Mouse (Mus musculus) erythroblast, embryonic 14.5 days (primary cell): Measurements from ENCODE around the gene Morc1. TPM values are rescaled to one million over a fixed set of nuclear protein-coding genes. Genes with fewer than 3 reads are reported as not detected.

ENCODE experiments used
- H3K27me3 ChIP-seq: 2 replicates; pipeline ENCODE4 v1.6.1; 2012; ENCODE audit warnings: inconsistent platforms; ENCODE audit not compliant: control insufficient read depth
- H3K36me3 ChIP-seq: 2 replicates; pipeline ENCODE4 v1.6.1; 2012; ENCODE audit warnings: mild to moderate bottlenecking, inconsistent platforms; ENCODE audit not compliant: control insufficient read depth
- H3K4me1 ChIP-seq: 2 replicates; pipeline ENCODE4 v1.6.1; 2012; ENCODE audit warnings: inconsistent platforms; ENCODE audit not compliant: control insufficient read depth
- H3K4me3 ChIP-seq: replicated peaks from 2 replicates; pipeline ENCODE3; 2012; ENCODE audit warnings: moderate library complexity, mild to moderate bottlenecking, inconsistent platforms
- H3K9me3 ChIP-seq: 2 replicates; pipeline ENCODE4 v1.6.1; 2012; ENCODE audit warnings: low read length, inconsistent platforms, mixed read lengths; ENCODE audit not compliant: control insufficient read depth
- GATA1 ChIP-seq: IDR thresholded peaks from 2 replicates; pipeline ENCODE4 v1.6.1; 2012; ENCODE audit warnings: low read length, inconsistent platforms, mixed read lengths
- TAL1 ChIP-seq: IDR thresholded peaks from 3 replicates; pipeline ENCODE4 v1.6.1; 2012; ENCODE audit warnings: low read length, inconsistent platforms, mixed read lengths
- polyA plus RNA-seq: library from polyadenylated mRNA; stranded (reverse); fragments of >175 nt; gene quantifications from 2 replicates; pipeline ENCODE4 v1.2.3, GENCODE M21; 2012

Gene Morc1
- polyA plus RNA-seq, 1 experiment: not detected

GRCm38 (mm10) chr16:48410125-48410524 lies 20.9 kb upstream of the Morc1 start:
- H3K4me3 ChIP-seq: no peak overlapping the region
- TF ChIP-seq TAL1 (no peak), GATA1 (no peak)
- no peaks in the 10 kb centered on the region for H3K36me3 ChIP-seq
- H3K9me3 ChIP-seq: 0 out of 2 replicates have a peak, but pooled peaks cover 2% of the 10 kb centered on the region
- H3K27me3 ChIP-seq: no peaks in the 10 kb centered on the region
- no peaks in the 10 kb centered on the region for H3K4me1 ChIP-seq

DNA sequence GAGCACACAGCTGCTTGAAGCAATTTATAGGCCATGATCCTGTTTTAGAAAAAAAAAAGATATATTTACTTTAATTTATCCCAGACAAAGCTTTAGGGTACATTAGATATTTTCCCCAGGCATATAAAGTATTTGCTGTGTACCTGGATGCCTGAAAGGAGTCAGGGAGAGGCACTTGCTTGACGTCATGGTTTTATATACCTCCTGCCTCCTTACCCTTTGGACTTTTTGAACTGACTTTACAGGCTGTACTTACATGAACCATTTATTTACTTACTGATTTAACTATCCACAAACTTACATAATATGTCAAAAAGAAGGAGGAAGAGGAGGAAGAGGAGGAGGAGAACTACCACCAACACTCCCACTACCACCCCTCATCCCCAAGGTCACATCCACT lies 18.8 kb upstream of the Morc1 start, which contains the start of gene Gm5485:
Gm5485 (minus strand) TSS at position 171 of the 400 bp plus-strand sequence.
- TF ChIP-seq TAL1 (no peak), GATA1 (no peak)
- H3K9me3 ChIP-seq: 0 out of 2 replicates have a peak, but pooled peaks cover 2% of the 10 kb centered on the region
- H3K36me3 ChIP-seq: no peaks in the 10 kb centered on the region
- no peaks in the 10 kb centered on the region for H3K27me3 ChIP-seq
- no peaks in the 10 kb centered on the region for H3K4me1 ChIP-seq
- no peak within 1 kb of the TSS for H3K4me3 ChIP-seq

GRCm38 (mm10) chr16:48418557-48418956 lies 12.5 kb upstream of the Morc1 start:
- TF ChIP-seq TAL1: no peak
- no peak for TF ChIP-seq GATA1
- Histone ChIP-seq H3K36me3 (no peaks in the 10 kb centered on the region), H3K9me3 (no peaks in the 10 kb centered on the region), H3K27me3 (no peaks in the 10 kb centered on the region), H3K4me1 (no peaks in the 10 kb centered on the region), H3K4me3 (no peak overlapping the region)

DNA sequence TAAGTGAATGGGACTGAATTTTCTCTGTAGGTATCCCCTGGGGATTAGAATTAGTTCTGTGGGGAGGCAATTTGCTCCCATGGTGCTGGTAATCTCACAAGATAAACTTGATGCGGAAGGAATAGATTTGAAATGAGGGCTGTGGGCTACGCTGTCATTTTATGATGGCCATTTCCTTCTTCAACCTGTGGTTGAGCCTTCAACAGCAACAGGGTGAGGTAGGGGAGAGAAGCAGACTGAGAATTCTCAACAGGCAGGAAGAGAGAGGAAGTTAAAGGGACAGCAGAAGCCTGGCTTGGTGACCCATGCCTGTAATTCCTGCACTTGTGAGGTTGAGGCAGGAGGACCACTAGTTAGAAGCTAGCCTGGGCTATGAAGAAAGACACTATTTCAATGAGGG lies 12.0 kb upstream of the Morc1 start:
- Histone ChIP-seq H3K4me1 (no peaks in the 10 kb centered on the region), H3K27me3 (no peaks in the 10 kb centered on the region), H3K9me3 (no peaks in the 10 kb centered on the region), H3K4me3 (no peak overlapping the region), H3K36me3 (no peaks in the 10 kb centered on the region)
- TF ChIP-seq TAL1 (no peak), GATA1 (no peak)

DNA sequence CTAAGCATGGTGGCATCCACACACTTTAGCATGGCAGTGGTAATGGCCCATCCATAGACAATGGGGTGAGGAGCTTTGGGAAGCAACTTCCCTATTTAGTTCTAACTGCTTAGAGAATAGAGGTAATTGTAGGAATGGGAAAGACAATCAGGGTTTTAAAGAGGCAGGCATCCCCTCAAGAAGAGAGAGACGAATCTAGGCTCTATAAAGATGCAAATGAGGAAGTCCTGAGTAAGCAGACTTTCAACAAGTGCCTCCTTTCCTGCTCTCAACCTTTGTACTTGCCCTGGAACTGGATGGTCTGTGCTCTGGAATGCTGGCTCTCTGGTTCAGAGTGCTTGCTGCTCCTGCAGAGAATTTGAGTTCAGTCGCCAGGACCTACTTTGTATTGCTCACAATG lies 8.5 kb upstream of the Morc1 start:
- TF ChIP-seq TAL1 (no peak), GATA1 (no peak)
- H3K9me3 ChIP-seq: 0 out of 2 replicates have a peak, but pooled peaks cover 2% of the 10 kb centered on the region
- no peaks in the 10 kb centered on the region for H3K36me3 ChIP-seq

GRCm38 (mm10) chr16:48424069-48424468 lies 7.0 kb upstream of the Morc1 start:
- TF ChIP-seq TAL1 (no peak), GATA1 (no peak)
- no peaks in the 10 kb centered on the region for H3K36me3 ChIP-seq
- H3K27me3 ChIP-seq: no peaks in the 10 kb centered on the region
- 0 out of 2 replicates have a peak, but pooled peaks cover 2% of the 10 kb centered on the region for H3K9me3 ChIP-seq
- H3K4me1 ChIP-seq: no peaks in the 10 kb centered on the region
- no peak overlapping the region for H3K4me3 ChIP-seq

More for the DNA sequence above, 8.5 kb upstream of the Morc1 start:
- H3K27me3 ChIP-seq: no peaks in the 10 kb centered on the region
- no peak overlapping the region for H3K4me3 ChIP-seq
- H3K4me1 ChIP-seq: no peaks in the 10 kb centered on the region

GRCm38 (mm10) chr16:48429427-48429826 lies 1.6 kb upstream of the Morc1 start:
- TF ChIP-seq GATA1 (no peak), TAL1 (no peak)
- Histone ChIP-seq H3K9me3 (peaks cover 4% of the 10 kb centered on the region; the same call in 1 of the 2 replicates), H3K4me1 (no peaks in the 10 kb centered on the region)

GRCm38 (mm10) chr16:48435454-48435853 lies 4.4 kb downstream of the Morc1 start:
- H3K4me1 ChIP-seq: no peaks in the 10 kb centered on the region
- no peak for TF ChIP-seq TAL1
- TF ChIP-seq GATA1: no peak
- peaks cover 2% of the 10 kb centered on the region; the same call in 1 of the 2 replicates for H3K9me3 ChIP-seq
- no peak overlapping the region for H3K4me3 ChIP-seq
- no peaks in the 10 kb centered on the region for H3K36me3 ChIP-seq
- no peaks in the 10 kb centered on the region for H3K27me3 ChIP-seq

More at GRCm38 (mm10) chr16:48429427-48429826, 1.6 kb upstream of the Morc1 start:
- Histone ChIP-seq H3K27me3 (no peaks in the 10 kb centered on the region), H3K36me3 (no peaks in the 10 kb centered on the region), H3K4me3 (no peak overlapping the region)

- Histone ChIP-seq H3K36me3 (no peaks in the 10 kb centered on the region), H3K9me3 (no peaks in the 10 kb centered on the region), H3K27me3 (no peaks in the 10 kb centered on the region), H3K4me1 (no peaks in the 10 kb centered on the region), H3K4me3 (no peak overlapping the region)
- no peak for TF ChIP-seq GATA1
- no peak for TF ChIP-seq TAL1
Observed at GRCm38 (mm10) chr16:48437476-48437875, 6.4 kb downstream of the Morc1 start.

GRCm38 (mm10) chr16:48444589-48444988 lies 13.6 kb downstream of the Morc1 start:
- no peaks in the 10 kb centered on the region; the same call in 1 of the 2 replicates for H3K9me3 ChIP-seq
- H3K27me3 ChIP-seq: no peaks in the 10 kb centered on the region
- no peak overlapping the region for H3K4me3 ChIP-seq
- H3K36me3 ChIP-seq: no peaks in the 10 kb centered on the region
- no peaks in the 10 kb centered on the region for H3K4me1 ChIP-seq
- TF ChIP-seq GATA1 (no peak), TAL1 (no peak)
